Mouse (Mus musculus) spleen, adult 18-20 months (tissue): Measurements from ENCODE around the gene Umps.

Source experiments
- DNase-seq, 2 experiments: peaks; one replicate each; pipeline ENCODE4 v3.0.0; 2022; ENCODE audit warnings: mixed read lengths in 2 of 2

Umps gene

DNA sequence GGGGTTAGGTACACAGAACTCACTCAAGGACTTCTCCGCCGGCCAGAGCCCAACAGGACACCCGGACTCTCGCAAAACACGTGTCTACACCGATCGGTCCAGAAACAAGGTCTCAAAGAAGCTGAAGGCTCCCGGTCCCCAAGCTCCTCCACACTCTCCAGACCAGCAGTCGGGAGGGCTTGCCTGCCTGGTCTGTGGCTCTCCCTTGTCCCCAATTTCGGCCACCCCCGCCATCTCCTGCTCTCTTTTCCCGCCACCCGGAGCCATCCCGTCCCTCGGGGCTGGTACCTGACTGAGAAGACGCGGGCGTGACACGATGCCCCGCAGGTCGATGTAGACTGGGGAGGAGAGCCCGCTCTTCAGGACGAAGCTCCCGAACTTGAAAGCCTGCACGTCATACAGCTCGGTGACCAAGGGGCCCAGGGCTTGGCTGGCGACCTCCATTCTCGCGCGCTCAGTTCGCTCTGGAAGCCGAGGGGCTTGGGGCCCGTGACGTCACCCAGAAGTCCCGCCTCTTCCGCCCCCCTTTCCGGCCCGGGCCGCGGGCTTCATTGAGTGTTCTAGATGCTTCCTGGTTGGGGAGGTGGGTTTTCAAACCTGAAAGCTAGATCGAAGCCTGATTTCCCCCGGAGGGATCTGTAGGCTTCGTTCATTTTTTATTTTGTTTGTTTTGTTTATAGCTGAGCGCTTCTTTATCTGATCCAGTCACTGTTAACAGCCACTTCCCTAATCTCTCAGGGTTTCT, at the start of gene Umps:
Gene Umps, minus strand, starts transcription at position 501 of the 745 bp plus-strand sequence.
- peak; percentile 74 to 89 for DNase-seq

DNA sequence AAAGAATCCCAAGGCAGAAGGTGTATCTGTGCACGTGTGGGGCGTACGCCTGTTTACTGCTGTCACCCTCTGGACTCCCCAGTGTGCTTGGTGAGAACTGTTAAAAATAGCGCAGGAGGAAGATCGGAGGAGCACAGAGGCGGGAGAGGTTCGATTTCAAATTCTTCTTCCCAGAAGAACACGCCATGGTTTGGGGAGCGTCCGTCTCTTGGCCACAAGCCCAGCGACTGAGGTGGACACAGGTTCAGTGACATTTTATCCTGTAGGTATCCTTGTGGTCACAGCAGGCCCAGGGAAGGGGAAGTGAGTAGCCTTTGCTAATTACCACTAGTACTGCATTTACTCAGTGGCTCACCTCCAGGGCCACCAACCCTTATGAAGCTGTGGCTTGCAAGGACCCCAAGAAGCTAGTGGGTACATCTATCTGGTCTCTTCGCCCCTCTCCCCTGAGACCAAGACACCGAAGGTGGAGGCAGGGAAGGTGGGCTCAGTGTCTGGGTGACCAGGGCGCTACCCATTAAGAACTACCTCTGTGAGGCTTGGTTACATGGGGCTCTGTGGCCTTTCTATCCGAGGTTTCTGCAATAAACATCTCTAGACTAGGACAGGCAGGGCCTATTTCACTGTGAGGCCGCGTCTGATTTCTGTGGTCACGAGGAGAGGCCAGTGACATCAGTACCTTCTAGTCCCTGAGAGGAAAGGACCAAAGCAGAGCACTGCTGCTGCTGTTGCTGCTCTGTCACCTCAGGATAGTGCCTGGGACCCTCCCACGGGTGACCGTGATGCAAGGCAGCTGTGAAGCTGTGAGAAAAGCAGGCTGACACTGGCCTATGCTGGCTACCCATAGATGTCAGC, 45.4 kb upstream of the Umps start:
- no peak for DNase-seq

DNA sequence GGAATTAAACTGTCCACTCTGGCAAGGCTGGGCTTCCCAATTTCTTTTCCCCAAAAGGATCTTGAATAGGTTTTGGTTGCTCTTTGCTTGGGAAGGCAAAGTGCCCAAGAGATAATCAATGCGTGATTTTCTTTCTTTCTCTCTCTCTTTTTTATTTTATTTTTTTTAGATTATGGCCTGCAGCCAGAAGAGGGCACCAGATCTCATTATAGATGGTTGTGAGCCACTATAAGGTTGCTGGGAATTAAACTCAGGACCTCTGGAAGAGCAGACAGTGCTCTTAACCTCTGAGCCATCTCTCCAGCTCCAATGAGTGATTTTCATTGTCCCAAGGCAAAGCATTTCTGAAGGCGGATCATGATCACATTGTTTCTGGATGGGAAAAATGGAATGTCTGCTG, 42.7 kb upstream of the Umps start:
- no peak for DNase-seq

DNA sequence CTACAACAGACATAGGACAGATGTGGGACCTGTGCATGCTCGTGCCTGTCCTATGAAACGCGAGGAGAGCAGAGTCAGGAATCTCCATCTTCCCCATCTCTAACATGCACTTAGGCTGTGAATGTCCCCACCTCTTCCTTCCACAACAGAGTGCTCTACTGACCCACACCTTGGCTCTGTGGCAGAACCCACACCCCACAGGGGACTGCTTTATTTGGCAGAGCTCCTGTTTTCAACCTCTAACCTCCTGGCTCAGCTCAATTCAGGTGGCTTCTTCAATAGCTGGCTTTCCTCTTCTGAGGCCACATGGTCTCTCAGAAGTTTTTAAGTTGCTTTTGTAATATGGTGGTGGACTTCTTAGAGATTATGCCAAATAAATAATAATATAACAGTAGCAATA, 39.1 kb upstream of the Umps start:
- DNase-seq: no peak

DNA sequence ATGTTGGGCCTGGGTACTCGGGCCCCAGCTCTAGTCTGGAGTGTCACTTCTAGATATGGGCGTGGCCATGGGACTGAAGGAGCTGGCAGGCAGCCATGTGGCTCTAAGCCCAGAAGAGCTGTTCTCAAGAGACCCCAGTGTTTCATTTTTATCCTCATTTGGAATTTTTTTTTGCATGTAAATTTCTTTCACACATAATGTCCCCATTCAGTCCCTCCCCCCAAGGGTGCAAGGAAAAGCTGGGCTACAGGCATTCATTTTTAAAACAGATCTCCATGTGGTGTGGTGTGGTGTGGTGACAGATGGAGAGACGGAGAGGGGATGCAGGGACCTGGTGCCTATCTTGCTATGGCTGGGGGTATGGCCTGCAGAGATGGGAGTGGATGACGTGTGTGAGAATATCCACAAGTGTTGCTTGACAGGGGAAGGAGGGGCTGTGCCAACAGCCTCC, 37.3 kb upstream of the Umps start:
- no peak for DNase-seq

DNA sequence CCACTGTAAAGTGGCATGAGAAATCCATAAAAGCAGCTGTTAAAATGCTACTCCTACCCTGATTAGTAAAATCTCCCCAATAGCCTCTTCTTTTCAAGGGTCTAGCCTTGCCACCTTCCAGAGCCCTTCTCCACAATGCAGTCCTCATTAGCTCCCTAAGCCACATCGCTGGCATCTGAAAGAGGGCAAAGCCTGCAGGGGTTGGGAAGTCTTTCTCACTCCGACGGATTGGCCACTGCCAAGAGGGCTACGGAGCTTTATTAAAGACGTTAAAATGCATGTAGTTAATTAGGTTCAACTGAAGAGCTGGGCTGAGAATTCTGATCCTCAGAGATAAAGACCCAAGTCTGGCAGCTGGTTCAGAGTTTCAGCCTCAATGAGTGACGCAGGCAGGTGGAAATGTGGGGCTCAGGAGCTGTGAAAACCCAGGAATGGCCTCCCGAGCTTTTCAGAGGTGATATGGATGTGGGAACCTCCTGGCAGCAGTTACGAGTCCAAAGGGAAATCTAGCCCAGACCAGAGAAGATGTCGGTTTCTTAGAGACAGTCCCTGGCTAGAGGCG, 36.8 kb upstream of the Umps start:
- DNase-seq: no peak

DNA sequence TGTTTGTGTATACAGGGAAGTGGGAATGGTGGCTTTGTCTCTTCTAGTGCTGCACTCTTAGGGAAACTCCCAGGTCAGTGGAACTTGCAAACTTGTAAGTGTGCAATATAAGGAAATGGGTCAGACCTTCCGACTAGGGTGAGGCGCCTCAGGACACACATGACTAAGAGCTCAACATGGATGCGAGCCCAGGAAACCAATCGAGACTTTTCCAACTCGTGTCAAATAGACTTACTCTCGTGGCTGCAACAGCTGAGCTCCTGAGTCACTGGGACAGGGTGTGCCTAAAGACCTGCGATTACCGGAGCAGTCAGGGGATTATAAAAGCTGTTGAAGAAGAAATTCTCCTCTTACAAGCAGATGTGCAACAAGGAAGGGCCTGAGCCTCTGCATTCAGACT, 33.9 kb upstream of the Umps start:
- no peak for DNase-seq

DNA sequence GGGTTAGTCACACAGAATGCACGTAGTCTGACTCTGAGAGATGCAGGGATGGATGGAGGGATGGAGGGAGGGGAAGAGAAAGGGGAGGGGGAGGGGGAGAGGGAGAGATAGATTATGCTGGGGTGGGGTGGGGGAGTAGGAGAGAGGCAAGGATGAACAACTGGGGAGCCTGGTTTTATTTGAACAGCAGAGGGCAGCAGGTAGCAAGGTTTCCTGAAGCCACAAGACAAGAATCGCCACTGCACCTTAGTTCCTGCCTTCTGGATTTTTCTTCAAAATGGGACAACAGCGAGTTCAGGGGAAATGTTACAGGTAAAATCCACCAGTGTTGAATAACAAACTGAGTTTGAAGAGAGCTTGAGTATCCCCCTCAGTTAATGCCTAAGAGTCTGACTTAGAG, 32.5 kb upstream of the Umps start:
- DNase-seq: peak in 1 of 2 experiments; percentile 28

DNA sequence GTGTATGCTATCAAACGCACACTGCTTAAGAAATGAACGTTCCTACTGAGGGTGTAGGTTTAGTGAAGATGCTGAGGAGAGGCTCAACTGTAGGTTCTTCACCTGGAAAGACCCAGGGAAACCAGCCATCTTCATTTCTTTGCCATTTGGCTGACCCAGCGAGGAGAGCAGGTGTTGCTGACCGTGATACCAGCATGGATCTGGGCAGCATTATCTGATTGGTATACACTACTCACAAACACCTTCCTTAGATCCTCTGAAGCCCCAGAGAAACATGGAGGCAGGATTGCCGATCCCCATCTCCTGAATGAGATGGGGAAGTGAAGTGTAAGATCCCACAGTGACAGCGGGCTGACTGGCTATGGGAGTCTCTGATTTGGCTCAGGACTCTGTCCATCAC, 31.2 kb upstream of the Umps start:
- DNase-seq: no peak

DNA sequence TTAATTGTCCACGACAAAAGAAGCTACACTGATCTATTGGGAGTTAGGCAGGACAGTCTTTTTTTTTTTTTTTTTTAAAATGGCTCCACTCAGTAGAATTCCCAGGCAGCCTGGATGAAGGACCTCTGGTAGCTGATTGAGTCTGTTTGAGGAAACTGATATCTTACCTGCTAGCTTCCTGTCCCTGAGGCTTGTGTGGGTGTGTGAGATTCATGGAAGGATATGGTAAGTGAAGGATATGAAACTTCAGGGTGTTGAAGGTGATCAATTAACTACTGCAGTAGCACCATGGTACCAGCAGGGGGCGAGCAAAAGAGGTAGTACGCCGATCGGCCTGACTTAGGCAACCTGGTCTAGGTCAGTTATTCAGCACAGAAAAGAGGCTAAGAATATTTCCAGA, 29.2 kb upstream of the Umps start:
- DNase-seq: peak; percentile 21 to 60

DNA sequence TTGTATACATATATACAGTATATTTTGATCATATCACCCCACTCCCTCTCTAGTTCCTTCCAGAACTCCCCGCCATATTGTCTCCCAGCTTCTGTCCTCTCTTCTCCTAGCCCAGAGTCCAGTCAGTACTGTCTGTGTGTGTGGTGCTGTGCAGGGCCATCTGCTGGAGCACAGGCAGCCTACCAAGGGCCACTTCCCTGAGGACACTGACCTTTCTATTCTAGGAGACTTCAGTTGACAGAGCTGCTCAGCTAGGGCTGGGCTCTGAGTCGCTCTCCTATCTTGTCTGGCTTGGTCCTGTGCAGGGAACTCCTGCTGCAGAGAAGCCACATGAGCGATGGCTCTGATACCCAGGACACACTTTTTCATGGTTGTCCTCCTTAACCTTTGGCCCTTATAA, 28.7 kb upstream of the Umps start:
- no peak for DNase-seq

DNA sequence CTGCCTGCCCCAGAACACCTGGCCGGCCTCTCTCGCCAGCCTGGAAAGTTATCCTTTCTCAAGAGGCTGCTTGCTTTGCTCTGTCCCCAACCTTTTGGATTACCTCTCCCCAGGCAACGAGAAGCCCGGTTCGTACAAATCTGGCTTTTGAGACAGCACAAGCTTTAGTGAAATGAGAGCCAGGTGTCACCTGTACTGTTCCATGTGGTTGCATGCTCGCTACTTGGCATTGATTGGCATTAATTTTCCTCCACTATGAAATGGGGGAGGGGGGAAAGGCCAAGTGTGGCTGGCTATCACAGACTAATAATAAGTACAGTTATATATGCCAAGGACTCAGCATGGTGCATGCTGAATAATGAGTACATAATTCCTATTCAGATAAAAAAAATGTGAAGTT, 27.5 kb upstream of the Umps start:
- DNase-seq: no peak

DNA sequence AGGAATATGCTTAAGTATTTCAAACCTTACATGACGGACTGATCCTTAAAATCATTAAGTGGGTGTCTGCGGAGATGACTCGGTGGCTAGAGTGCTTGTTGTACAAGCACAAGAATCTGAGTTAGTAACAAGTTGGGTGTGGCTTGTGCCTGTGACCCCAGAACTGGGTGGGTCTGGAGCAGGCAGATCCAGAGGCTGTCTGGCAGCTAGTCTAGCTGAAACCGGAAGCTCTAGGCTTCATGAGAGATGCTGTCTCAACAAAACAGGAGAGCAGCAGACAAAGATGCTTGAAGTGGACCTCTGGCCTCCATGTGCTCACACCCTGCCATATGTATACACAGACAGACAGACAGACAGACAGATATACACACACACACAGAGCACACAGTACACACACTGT, 23.9 kb upstream of the Umps start:
- no peak for DNase-seq

DNA sequence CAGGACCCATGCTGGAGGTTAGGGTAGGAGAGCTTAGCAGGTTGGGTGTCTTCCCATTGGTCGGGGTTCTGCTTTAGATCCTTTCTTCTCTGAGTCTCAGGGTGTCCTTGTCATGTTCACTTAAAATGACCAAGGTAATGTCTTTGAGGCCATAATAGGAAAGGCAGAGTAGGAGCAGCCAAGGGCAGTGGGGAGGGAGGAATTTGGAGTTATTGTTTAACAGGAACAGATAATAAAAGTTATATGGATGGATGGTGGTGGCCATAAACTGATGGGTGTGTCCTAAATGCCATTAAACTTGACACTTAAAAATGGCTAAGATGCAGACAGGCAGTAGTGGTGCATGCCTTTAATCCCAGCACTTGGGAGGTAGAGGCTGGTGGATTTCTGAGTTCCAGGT, 22.3 kb upstream of the Umps start:
- no peak for DNase-seq

DNA sequence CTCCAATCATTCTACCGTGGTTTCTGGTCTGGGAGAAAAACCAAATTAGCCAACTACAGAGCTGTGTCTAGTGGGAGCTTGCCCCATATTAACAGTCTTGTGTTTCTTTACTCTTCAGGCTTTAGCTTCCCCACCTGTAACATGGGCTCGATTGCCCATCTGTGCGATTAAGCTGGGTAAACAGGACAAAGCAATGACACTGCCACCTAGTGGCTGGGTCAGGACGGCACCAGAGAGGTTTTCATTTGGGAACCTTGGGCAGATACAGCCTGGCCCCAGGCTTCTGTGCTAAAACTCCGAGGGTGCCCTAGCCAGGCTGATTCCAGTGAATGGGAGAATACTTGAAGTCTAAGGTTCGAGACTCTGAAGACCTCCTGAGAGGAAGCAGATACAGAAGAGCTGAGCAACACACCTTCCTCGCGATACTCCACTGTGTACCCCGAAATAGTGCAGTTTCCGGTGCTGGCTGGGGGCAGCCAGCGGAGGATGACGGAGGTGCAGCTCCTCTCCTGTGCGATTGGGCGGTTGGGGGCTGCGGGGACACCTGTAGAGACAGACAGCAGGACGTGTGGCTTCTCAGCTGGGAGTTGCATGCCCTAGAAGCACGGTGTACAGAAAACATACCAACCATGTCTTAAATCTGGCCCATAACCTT, 21.6 kb upstream of the Umps start:
- DNase-seq: peak; percentile 30 to 64

DNA sequence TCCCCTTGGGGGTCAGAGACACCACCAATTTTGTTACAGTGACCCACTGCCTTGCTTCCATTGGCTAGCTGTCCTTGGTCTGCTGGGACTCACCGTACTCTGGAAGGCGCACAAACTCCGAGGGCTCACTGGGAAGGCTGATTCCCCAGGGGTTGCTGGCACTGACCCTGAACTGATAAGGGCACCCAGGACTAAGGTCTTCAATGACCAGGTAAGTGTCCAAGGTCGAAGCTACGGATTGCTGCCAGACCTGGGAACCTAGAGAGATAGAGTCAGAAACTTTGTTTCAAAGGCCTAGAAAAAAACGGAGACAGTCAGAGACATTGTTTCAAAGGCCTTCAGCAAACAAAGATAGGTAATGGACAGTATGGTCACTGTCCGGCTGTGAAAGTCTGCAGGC, 20.2 kb upstream of the Umps start:
- DNase-seq: no peak

DNA sequence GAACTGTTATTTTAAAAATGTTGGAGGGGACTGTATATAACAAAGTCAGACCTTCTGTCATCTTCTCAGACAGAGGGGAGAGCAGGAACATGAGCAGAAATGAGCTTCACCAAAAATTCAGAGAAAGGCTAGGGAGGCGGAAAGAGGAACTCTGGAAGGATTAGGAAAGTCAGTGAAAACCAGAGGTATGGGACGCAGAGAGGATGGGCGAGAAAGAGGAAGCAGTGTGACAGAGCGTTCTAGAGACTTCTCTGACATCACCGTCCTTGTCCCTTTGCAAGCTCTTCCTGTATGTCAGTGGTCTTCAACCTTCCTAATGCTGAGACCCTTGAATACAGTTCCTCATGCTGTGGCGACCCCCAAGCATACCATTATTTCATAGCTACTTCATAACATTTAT, 18.5 kb upstream of the Umps start:
- no peak for DNase-seq

DNA sequence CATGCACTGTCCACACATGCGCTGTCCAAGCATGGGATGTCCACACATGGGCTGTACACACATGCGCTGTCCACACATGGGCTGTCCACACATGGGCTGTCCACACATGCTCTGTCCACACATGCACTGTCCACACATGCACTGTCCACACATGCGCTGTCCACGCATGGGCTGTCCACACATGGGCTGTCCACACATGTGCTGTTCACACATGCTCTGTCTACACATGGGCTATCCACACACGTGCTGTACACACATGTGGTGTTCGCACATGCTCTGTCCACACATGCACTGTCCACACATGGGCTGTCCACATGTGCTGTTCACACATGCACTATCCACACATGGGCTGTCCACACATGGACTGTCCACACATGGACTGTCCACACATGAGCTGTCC, 16.9 kb upstream of the Umps start:
- no peak for DNase-seq

DNA sequence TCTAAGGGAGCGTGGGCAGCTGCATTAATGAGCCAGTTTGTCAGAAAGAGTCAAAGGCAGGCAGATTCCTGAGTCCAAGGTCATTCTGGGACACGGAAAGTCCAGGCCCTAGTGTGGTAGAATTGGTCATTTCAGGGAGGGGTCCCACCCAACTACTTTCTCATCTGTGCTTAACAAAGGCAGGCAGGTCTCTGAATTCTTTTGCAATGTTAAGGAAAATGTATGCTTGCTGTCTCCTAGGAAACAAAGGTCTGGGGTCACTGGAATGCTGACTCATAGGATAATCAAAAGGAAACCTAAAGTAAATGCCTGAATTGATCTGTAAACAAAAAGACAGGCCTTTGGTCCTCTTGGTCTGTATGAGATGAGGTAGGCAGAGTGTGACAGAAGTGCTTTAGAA, 13.0 kb upstream of the Umps start:
- DNase-seq: no peak

DNA sequence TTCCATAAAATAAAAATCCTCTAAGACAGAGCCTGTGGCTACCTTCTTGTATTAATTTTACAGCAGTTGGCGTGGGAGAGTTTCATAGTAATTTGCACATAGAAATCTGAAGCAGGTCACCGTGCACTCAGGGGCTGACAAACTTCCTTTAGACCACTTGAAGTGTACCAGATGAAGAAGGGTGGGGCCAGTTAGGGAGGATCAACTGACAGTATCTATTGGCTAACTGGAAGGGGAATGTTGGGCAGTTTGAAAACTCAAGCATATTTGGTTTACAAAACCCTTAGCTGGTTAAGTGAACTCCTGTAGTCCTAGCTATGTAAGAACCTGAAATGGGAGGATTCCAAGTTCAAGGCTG, 424 bp upstream of the Umps start:
- no peak for DNase-seq

DNA sequence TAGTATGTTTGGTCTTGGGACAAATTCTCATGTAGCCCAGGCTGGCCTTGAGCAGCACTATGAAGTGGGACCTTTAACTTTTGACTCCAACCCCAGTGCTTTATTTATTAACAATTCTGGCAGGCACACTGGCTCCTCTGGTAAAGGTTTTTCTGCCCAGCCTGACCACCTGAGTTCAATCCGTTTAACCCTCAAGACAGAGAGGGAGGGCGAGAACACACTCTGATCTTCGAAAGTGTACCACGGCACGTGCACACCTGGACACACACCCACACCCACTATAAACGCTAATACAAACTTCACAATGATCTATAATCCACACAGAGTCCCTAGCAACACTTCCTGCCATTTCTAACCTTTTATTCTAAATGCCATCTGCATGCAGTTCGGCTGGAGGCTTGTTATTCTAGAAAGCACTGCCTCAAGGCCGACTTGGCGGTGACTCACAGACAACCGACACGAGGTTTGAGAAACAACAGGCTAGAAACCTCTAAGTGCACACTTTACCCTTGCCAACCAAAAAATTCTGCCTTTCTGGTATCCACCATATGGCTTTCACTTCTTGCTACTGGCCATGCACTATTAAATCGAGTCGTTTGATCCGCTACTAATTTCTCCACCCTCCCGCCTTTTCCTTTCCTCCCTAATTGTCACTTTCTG, 830 bp downstream of the Umps start:
- no peak for DNase-seq

DNA sequence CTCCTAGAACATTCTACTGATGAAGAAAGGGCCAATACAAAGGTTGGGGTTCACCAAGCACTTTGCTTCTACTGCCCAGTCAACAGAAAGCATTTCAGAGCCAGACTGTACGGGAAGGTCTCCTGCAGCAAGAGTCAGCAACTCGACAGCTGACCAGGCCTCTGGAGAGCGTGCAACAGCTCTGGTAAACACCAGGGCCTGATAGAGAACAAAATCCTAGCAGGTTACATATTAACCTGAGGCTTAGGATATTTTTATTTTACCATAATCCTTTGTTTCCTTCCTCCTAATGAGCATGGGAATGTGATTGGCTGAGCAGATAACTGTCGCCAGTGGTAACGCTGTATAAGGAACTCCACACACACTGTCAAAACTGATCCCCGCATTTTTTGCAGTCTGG, 3.3 kb downstream of the Umps start:
- no peak for DNase-seq

DNA sequence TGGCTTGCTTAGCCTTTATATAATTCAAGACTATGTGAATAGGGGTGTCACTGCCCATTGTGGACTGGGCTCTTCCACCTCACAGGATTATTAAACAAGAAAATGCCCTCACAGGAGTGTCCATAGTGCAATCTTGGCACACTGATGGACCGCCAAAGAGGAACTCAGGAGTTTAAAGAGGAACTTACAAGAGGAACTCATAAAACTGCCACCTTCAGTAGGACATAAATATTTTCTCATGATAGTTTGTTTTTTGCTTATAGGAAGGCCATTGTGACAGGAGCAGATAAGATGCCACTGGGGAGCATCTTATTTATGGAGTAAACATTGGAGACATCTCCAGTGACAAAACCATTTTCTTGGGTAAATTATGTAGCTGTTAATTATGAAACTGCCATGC, 12.0 kb downstream of the Umps start:
- DNase-seq: no peak
